Mouse (Mus musculus) myocyte (in vitro differentiated cells): ENCODE data around the gene Mical3. TPM values are rescaled to one million over a fixed set of nuclear protein-coding genes. Genes with fewer than 3 reads are reported as not detected.
A peak's percentile ranks its signal among the peaks of the same experiment; 100 is the strongest.

ENCODE experiments used
- H3K27me3 ChIP-seq: one replicate; pipeline ENCODE4 v1.6.1; 2011; ENCODE audit not compliant: control insufficient read depth, insufficient read depth, insufficient read length
- H3K36me3 ChIP-seq: one replicate; pipeline ENCODE4 v1.6.1; 2011; ENCODE audit not compliant: control insufficient read depth, insufficient read depth
- H3K4me2 ChIP-seq: one replicate; pipeline ENCODE4 v1.6.1; 2011; ENCODE audit warnings: low read depth, control low read depth
- H3K4me3 ChIP-seq: one replicate; pipeline ENCODE4 v1.5.1; 2011; ENCODE audit warnings: mild to moderate bottlenecking, control low read depth, moderate library complexity
- H3K79me2 ChIP-seq: one replicate; pipeline ENCODE4 v1.6.1; 2011; ENCODE audit not compliant: control insufficient read depth, insufficient read depth
- H3ac ChIP-seq: one replicate; pipeline ENCODE4 v1.6.1; 2011; ENCODE audit not compliant: control insufficient read depth, insufficient read length
- CEBPB ChIP-seq: IDR thresholded peaks from 2 replicates; pipeline ENCODE4 v1.6.1; 2011; ENCODE audit warnings: mild to moderate bottlenecking, moderate library complexity; ENCODE audit not compliant: poor library complexity, insufficient read depth, severe bottlenecking
- E2F4 ChIP-seq: IDR thresholded peaks from one replicate; pipeline ENCODE4 v1.6.1; 2011; ENCODE audit warnings: mild to moderate bottlenecking, control low read depth, moderate library complexity; ENCODE audit not compliant: insufficient read depth
- MAX ChIP-seq: IDR thresholded peaks from one replicate; pipeline ENCODE4 v1.6.1; 2011; ENCODE audit warnings: low read depth, mild to moderate bottlenecking, control low read depth
- MYOD1 ChIP-seq, 3 experiments: IDR thresholded peaks; one replicate each; pipeline ENCODE4 v1.6.1; 2011; ENCODE audit warnings: control low read depth in 2 of 3, low read depth in 2 of 3, mild to moderate bottlenecking in 2 of 3, moderate library complexity in 1 of 3; ENCODE audit not compliant: insufficient read length in 2 of 3, control insufficient read depth in 1 of 3
- MYOG ChIP-seq, 3 experiments: IDR thresholded peaks; one replicate each; pipeline ENCODE4 v1.6.1; 2011; ENCODE audit warnings: control low read depth in 2 of 3, low read depth in 2 of 3, mild to moderate bottlenecking in 2 of 3; ENCODE audit not compliant: insufficient read length in 2 of 3, control insufficient read depth in 1 of 3, insufficient read depth in 1 of 3
- POLR2A ChIP-seq: IDR thresholded peaks from one replicate; pipeline ENCODE4 v1.6.1; 2011; ENCODE audit warnings: low read depth, mild to moderate bottlenecking, control low read depth, moderate library complexity; ENCODE audit not compliant: insufficient read length
- POLR2AphosphoS2 ChIP-seq: IDR thresholded peaks from one replicate; pipeline ENCODE4 v1.6.1; 2011; ENCODE audit warnings: low read depth, control low read depth; ENCODE audit not compliant: insufficient read length
- REST ChIP-seq: IDR thresholded peaks from one replicate; pipeline ENCODE4 v1.6.1; 2011; ENCODE audit warnings: mild to moderate bottlenecking, control low read depth, moderate library complexity; ENCODE audit not compliant: insufficient read depth, insufficient read length
- SRF ChIP-seq: IDR thresholded peaks from one replicate; pipeline ENCODE4 v1.6.1; 2011; ENCODE audit warnings: low read depth; ENCODE audit not compliant: control insufficient read depth, insufficient read length
- TCF12 ChIP-seq: IDR thresholded peaks from one replicate; pipeline ENCODE4 v1.6.1; 2011; ENCODE audit warnings: mild to moderate bottlenecking, control low read depth; ENCODE audit not compliant: poor library complexity, insufficient read depth, severe bottlenecking
- TCF3 ChIP-seq: IDR thresholded peaks from one replicate; pipeline ENCODE4 v1.6.1; 2011; ENCODE audit warnings: low read depth, control low read depth; ENCODE audit not compliant: insufficient read length
- USF1 ChIP-seq: IDR thresholded peaks from one replicate; pipeline ENCODE4 v1.6.1; 2011; ENCODE audit warnings: low read depth, mild to moderate bottlenecking, control low read depth, moderate library complexity
- polyA plus RNA-seq: library from polyadenylated mRNA; unstranded; fragments of >200 nt; fragmentation: generic; extraction: Trizol; gene quantifications from one replicate; pipeline ENCODE4 v1.2.1, GENCODE M21; 2012; ENCODE audit warnings: missing spikeins

Gene Mical3
- polyA plus RNA-seq, 1 experiment = 17.7 TPM

- no peak overlapping the region for H3ac ChIP-seq
- H3K27me3 ChIP-seq = no peaks in the 10 kb centered on the region
- H3K4me2 ChIP-seq = no peak overlapping the region
- peaks cover 4% of the 10 kb centered on the region for H3K36me3 ChIP-seq
- H3K4me3 ChIP-seq = no peak overlapping the region
- TF ChIP-seq TCF3 = no peak
- TF ChIP-seq POLR2AphosphoS2 = no peak
- no peak for TF ChIP-seq E2F4
- TF ChIP-seq MYOD1 (IDR thresholded peaks at IDR 0.05; ENCODE audit: control insufficient read depth in 1 of 3, insufficient read length in 2 of 3, low read depth in 2 of 3) = peak in 1 of 3 experiments; percentile 1
- TF ChIP-seq CEBPB = no peak
- no peak for TF ChIP-seq POLR2A
- no peak for TF ChIP-seq SRF
- TF ChIP-seq USF1 = no peak
- H3K79me2 ChIP-seq = no peaks in the 10 kb centered on the region
Observed at GRCm38 (mm10) chr6:121004959-121005358, 125.8 kb downstream of the Mical3 start.

- H3K4me2 ChIP-seq = no peak overlapping the region
- no peaks in the 10 kb centered on the region for H3K79me2 ChIP-seq
- TF ChIP-seq REST (no peak), MAX (no peak), CEBPB (no peak), E2F4 (no peak), MYOD1 (IDR thresholded peaks at IDR 0.05; ENCODE audit: control insufficient read depth in 1 of 3, insufficient read length in 2 of 3, low read depth in 2 of 3) (no peak), SRF (no peak), POLR2AphosphoS2 (no peak), TCF12 (no peak), POLR2A (no peak), TCF3 (no peak), USF1 (no peak), MYOG (IDR thresholded peaks at IDR 0.05; ENCODE audit: control insufficient read depth in 1 of 3, insufficient read depth in 1 of 3, insufficient read length in 2 of 3, low read depth in 2 of 3) (no peak)
- H3K36me3 ChIP-seq = peaks cover 4% of the 10 kb centered on the region
- no peak overlapping the region for H3ac ChIP-seq
- H3K4me3 ChIP-seq = no peak overlapping the region
- H3K27me3 ChIP-seq = no peaks in the 10 kb centered on the region
Observed at GRCm38 (mm10) chr6:121002952-121003351, 127.8 kb downstream of the Mical3 start.

DNA sequence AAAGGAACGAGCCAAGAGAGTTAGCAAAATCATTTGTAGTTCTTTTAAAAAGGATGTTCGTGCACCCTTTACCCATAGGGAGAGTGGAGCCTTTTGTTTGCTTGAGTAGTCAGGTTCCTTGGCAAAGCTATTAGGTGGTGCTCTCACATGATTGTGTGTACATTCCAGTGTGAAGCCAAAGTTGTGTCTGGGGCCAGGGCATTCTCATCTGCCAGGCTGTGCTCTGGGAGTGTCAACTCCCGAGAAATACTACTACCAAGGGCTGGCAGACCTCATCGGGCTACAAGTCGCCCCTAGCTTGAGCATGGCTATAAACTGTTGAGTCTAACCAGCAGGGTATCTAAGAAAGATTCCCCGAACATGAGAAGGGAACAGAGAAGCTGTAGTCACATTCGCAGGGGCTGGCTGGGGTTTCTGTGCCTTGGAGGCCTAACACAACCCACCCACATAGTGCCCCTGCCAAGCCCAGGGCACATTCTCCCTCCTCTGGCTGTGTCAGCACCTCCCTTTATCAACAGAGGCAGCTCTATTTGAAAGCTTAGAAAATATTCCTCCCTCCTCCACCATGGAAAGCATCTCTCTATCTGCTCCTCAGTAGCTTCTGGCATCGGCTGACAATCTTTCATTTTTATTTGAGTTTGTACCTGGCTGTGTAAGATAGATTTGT, 130.8 kb downstream of the Mical3 start:
- H3K27me3 ChIP-seq = no peaks in the 10 kb centered on the region
- no peak overlapping the region for H3K4me3 ChIP-seq
- H3K79me2 ChIP-seq = no peaks in the 10 kb centered on the region
- no peak overlapping the region for H3K4me2 ChIP-seq
- no peaks in the 10 kb centered on the region for H3K36me3 ChIP-seq
- no peak overlapping the region for H3ac ChIP-seq
- no peak for TF ChIP-seq E2F4
- TF ChIP-seq MAX = no peak
- TF ChIP-seq USF1 = no peak
- TF ChIP-seq POLR2A = no peak
- TF ChIP-seq TCF12 = no peak

DNA sequence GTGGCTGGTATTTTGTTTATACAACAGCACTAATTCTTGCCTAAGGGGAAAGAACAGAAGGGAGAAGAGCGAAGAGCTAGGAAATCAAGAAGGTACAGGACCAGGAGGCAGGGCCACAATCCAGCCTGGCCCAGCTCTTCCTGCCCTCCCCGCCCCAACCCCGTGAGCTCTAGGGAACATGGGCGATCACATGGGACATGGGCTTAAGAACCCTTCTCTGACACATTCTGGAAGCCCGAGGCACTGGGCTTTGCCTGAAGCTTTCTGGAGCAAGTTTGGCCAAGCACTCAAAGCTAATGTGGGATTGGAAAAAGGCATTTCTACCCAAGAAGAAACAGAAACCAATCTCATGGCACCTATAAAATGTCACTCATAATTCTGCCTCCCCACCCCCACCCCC, 131.7 kb downstream of the Mical3 start:
- Histone ChIP-seq H3K4me3 (no peak overlapping the region), H3K79me2 (no peaks in the 10 kb centered on the region), H3ac (no peak overlapping the region), H3K27me3 (no peaks in the 10 kb centered on the region), H3K36me3 (no peaks in the 10 kb centered on the region), H3K4me2 (no peak overlapping the region)
- TF ChIP-seq MYOD1 (IDR thresholded peaks at IDR 0.05; ENCODE audit: control insufficient read depth in 1 of 3, insufficient read length in 2 of 3, low read depth in 2 of 3) (no peak), TCF3 (no peak), REST (no peak), SRF (no peak), POLR2A (no peak), POLR2AphosphoS2 (no peak), TCF12 (no peak), MYOG (IDR thresholded peaks at IDR 0.05; ENCODE audit: control insufficient read depth in 1 of 3, insufficient read depth in 1 of 3, insufficient read length in 2 of 3, low read depth in 2 of 3) (no peak)

GRCm38 (mm10) chr6:120996607-120997006, 134.2 kb downstream of the Mical3 start:
- no peak overlapping the region for H3K4me2 ChIP-seq
- H3K36me3 ChIP-seq = no peaks in the 10 kb centered on the region
- TF ChIP-seq TCF3 (no peak), USF1 (no peak), CEBPB (no peak), MAX (no peak)

More at GRCm38 (mm10) chr6:120996607-120997006, 134.2 kb downstream of the Mical3 start:
- no peak overlapping the region for H3ac ChIP-seq
- H3K4me3 ChIP-seq = no peak overlapping the region
- H3K27me3 ChIP-seq = no peaks in the 10 kb centered on the region
- H3K79me2 ChIP-seq = no peaks in the 10 kb centered on the region
